Mouse (Mus musculus) liver, embryonic 12.5 days (tissue): ENCODE results near the gene Arid3a. TPM values are rescaled to one million over a fixed set of nuclear protein-coding genes. Genes with fewer than 3 reads are reported as not detected.
A peak's percentile ranks its signal among the peaks of the same experiment; 100 is the strongest.

Experiments used
- ATAC-seq: fragments of 200-750 bp; cut with Nextera tagmentation; 2 replicates; pipeline ENCODE4 v1.8.0; 2017; ENCODE audit warnings: moderate number of reproducible peaks, mild to moderate bottlenecking, moderate library complexity
- H3K27ac ChIP-seq: fragments of 300-500 bp; sonication (generic); 2 replicates; pipeline ENCODE4 v1.5.1; 2016; ENCODE audit warnings: mild to moderate bottlenecking
- H3K27me3 ChIP-seq: fragments of 300-500 bp; sonication (generic); replicated peaks from 2 replicates; pipeline ENCODE4 v1.6.1; 2016; ENCODE audit warnings: mild to moderate bottlenecking, moderate library complexity
- H3K36me3 ChIP-seq: fragments of 300-500 bp; sonication (generic); 2 replicates; pipeline ENCODE4 v1.6.1; 2016; ENCODE audit warnings: mild to moderate bottlenecking, moderate library complexity
- H3K4me1 ChIP-seq: fragments of 300-500 bp; sonication (generic); 2 replicates; pipeline ENCODE4 v1.6.1; 2016
- H3K4me2 ChIP-seq: fragments of 300-500 bp; sonication (generic); 2 replicates; pipeline ENCODE4 v1.6.1; 2016; ENCODE audit warnings: mild to moderate bottlenecking, moderate library complexity
- H3K4me3 ChIP-seq: fragments of 300-500 bp; sonication (generic); 2 replicates; pipeline ENCODE4 v1.5.1; 2016; ENCODE audit warnings: mild to moderate bottlenecking, moderate library complexity
- H3K9ac ChIP-seq: fragments of 300-500 bp; sonication (generic); 2 replicates; pipeline ENCODE4 v1.6.1; 2016; ENCODE audit warnings: mild to moderate bottlenecking, moderate library complexity
- H3K9me3 ChIP-seq: fragments of 300-500 bp; sonication (generic); replicated peaks from 2 replicates; pipeline ENCODE4 v1.6.1; 2016; ENCODE audit warnings: mild to moderate bottlenecking, moderate library complexity
- WGBS: fragments of 180-500 bp; shearing (Covaris S2); methylation state at CpG from one replicate; pipeline ENCODE4 v1.1.7; 2016; ENCODE audit not compliant: insufficient replicate concordance; 5-methylcytosine and 5-hydroxymethylcytosine counted together
- polyA plus RNA-seq: library from polyadenylated mRNA; unstranded; fragments of >200 nt; fragmentation: Nextera tagmentation; extraction: Ambion mirVana; gene quantifications from 2 replicates; pipeline ENCODE4 v1.2.1, GENCODE M21; 2016

The Arid3a gene
- polyA plus RNA-seq, 1 experiment from 2014 or later, result 6.4 TPM

DNA sequence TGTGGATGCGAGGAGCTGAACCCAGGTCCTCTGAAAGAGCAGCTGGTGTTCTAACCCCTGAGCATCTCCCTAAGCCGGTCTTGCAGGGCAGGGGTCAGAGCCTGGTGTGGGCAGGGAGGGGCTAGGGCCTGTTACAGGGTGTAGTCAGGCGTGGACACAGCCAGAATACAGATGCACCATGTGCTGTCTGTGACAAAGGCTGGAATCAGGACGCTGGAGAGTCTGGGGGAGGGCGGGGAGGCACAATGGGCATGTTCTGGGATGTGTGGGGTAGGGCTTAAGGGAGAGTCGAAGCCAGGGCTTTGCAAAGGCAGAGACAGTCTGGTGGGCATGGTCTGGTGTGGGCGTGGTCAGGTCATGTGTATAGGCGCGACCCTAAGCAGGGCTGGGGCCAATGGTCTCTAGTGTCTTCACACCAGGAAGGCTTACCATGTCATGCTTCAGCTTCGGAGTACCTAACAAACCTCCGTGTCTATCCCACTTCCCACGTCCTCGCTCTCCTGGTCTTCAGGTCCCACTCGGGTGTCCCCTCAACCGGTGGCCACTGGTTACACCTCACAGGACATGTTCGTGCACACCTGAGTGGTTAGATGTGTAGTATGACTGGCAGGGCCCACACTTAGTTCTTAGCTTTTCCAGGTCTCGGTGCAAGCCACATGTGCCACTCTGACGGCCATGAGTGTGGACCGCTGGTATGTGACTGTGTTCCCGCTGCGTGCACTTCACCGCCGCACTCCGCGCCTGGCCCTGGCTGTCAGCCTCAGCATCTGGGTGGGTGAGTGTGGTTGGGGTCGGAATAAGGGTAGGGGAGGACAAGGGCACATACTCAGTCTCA, 6.6 kb upstream of the Arid3a start:
- Histone ChIP-seq H3K27me3 (peaks cover 68% of the 10 kb centered on the region), H3K36me3 (no peaks in the 10 kb centered on the region), H3K9me3 (no peaks in the 10 kb centered on the region), H3K9ac (no peak overlapping the region), H3K27ac (no peak overlapping the region), H3K4me1 (peaks cover 75% of the 10 kb centered on the region), H3K4me3 (peak overlapping the region; percentile 30; the same call in 1 of the 2 replicates), H3K4me2 (peak overlapping the region; percentile 55)
- 33% methylated on average over 26 of the region's 26 CpGs for WGBS
- ATAC-seq, result no peak

DNA sequence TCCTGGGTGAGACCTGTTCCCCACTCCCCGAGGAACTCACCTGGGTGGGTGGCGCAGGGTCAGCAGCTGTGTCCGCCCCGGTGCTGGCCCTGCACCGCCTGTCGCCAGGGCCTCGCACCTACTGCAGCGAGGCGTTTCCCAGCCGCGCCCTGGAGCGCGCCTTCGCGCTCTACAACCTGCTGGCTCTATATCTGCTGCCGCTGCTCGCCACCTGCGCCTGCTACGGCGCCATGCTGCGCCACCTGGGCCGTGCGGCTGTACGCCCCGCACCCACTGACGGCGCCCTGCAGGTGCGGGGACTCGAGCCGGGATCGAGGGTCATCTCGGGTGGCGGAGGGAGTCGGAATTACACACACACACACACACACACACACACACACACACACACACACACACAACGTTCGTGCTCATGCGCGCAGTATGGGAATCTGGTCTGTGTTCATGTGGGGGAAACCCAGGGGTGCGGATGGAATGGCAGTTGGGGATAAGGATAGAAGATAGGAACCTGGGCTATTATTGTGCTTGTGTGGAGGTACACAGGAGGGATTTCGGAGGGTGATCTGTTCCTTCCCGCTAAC, 5.8 kb upstream of the Arid3a start, which contains the start of gene R3hdm4:
TSS of gene R3hdm4 (minus strand) at position 251 of the 578 bp plus-strand sequence.
- no peak for ATAC-seq
- Histone ChIP-seq H3K27ac (no peak within 1 kb of the TSS), H3K4me2 (peak within 1 kb of the TSS; percentile 55), H3K9ac (no peak within 1 kb of the TSS; the same call in 1 of the 2 replicates), H3K4me1 (peaks cover 74% of the 10 kb centered on the region), H3K9me3 (no peaks in the 10 kb centered on the region), H3K4me3 (peak within 1 kb of the TSS; percentile 30), H3K36me3 (no peaks in the 10 kb centered on the region), H3K27me3 (peaks cover 68% of the 10 kb centered on the region)
- WGBS, result 11% methylated on average over 41 of the region's 41 CpGs

DNA sequence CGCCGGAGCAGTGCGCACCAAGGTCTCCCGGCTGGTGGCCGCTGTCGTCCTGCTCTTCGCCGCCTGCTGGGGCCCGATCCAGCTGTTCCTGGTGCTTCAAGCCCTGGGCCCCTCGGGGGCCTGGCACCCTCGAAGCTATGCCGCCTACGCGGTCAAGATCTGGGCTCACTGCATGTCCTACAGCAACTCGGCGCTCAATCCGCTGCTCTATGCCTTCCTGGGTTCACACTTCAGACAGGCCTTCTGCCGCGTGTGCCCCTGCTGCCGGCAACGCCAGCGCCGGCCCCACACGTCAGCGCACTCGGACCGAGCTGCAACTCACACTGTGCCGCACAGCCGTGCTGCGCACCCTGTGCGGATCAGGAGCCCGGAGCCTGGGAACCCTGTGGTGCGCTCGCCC, 5.3 kb upstream of the Arid3a start:
- Histone ChIP-seq H3K4me1 (peaks cover 74% of the 10 kb centered on the region), H3K9ac (no peak overlapping the region), H3K27ac (no peak overlapping the region), H3K9me3 (no peaks in the 10 kb centered on the region), H3K4me2 (peak overlapping the region; percentile 55), H3K27me3 (peaks cover 68% of the 10 kb centered on the region), H3K36me3 (no peaks in the 10 kb centered on the region), H3K4me3 (peak overlapping the region; percentile 30)
- ATAC-seq, result no peak
- WGBS, result 13% methylated on average over 34 of the region's 34 CpGs

DNA sequence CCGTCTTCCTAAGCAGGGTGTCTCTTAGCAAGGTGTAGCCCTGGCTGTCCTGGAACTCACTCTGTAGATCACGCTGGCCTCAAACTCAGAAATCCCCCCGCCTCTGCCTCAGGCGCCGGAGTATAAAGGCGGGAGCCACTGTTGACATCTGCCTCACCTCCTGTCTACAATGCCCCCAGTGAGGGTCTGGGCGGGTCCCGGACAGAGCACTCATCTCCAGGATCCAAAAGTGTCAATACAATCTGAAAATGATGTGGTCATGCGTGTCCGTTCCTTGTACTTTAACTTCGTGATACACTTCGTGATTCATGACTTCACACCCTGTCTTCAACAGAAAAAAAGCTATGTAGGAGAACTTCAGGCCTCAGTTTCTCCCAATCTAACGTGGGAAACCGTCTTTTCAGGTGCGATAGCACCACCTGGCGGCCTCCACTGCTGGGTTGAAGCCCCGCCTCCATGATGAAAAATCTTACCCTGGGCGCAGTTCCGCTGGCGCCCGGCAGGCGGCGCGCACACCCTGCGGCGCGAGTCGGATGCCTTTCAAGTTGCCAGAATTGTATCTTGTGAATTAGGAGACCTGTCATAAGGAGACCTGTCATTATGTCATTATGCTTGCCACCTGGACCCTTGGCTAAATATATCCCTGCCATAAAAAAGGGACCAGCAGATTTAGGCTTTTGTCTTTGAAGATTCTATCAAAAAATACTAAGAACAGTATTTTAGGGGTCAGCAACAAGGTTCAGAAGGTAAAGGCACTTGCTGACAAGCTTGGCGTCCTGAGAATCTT, 1.7 kb upstream of the Arid3a start:
- peaks cover 36% of the 10 kb centered on the region for H3K27me3 ChIP-seq
- H3K36me3 ChIP-seq, result peaks cover 3% of the 10 kb centered on the region; the same call in 1 of the 2 replicates
- H3K4me1 ChIP-seq, result peaks cover 68% of the 10 kb centered on the region
- H3K27ac ChIP-seq, result peak overlapping the region; percentile 88
- H3K4me3 ChIP-seq, result peak overlapping the region; percentile 85; the same call in 1 of the 2 replicates
- H3K9me3 ChIP-seq, result no peaks in the 10 kb centered on the region
- ATAC-seq, result peak; percentile 2; the same call in 1 of the 2 replicates
- 14% methylated on average over 29 of the region's 29 CpGs for WGBS
- peak overlapping the region; percentile 84; the same call in 1 of the 2 replicates for H3K9ac ChIP-seq
- H3K4me2 ChIP-seq, result peak overlapping the region; percentile 96

DNA sequence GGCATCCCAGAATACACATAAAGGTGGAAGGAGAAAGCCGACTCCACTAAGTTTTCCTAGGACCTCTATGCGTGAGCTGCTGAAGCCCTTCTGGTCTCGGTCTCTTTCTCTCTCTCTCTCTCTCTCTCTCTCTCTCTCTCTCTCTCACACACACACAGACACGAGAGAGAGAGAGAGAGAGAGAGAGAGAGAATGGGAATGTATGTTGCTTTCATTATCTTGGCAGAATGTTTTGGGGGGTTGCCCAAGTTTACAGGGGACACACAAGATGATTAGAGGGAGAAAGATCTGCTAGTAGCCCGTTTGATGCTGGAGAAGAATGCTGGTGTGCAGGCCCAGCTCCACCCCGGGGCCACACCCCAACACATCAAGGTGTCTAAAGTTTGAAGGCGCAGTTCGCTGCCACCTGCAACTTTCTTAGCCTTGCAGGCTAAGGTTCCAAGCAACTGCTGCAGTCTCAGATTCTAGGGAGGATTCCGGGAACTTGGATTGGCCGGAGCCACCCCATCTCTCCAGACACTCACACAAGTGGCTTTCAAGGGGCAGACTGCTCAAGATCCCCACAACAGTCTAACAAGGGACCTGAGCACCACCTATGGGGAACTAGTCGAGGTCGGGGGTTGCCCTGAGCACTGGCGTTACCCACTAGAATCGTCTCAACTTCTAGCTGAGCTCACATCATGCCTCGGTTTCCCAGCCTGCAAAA, 905 bp upstream of the Arid3a start:
- Histone ChIP-seq H3K36me3 (peaks cover 10% of the 10 kb centered on the region), H3K9me3 (no peaks in the 10 kb centered on the region), H3K27ac (peak overlapping the region; percentile 88), H3K27me3 (peaks cover 29% of the 10 kb centered on the region), H3K4me2 (peak overlapping the region; percentile 96), H3K9ac (peak overlapping the region; percentile 84), H3K4me3 (peak overlapping the region; percentile 85), H3K4me1 (peaks cover 68% of the 10 kb centered on the region)
- 0 out of 2 replicates have a peak, but pooled peaks have one; percentile 0 for ATAC-seq
- WGBS, result 9% methylated on average over 15 of the region's 15 CpGs

DNA sequence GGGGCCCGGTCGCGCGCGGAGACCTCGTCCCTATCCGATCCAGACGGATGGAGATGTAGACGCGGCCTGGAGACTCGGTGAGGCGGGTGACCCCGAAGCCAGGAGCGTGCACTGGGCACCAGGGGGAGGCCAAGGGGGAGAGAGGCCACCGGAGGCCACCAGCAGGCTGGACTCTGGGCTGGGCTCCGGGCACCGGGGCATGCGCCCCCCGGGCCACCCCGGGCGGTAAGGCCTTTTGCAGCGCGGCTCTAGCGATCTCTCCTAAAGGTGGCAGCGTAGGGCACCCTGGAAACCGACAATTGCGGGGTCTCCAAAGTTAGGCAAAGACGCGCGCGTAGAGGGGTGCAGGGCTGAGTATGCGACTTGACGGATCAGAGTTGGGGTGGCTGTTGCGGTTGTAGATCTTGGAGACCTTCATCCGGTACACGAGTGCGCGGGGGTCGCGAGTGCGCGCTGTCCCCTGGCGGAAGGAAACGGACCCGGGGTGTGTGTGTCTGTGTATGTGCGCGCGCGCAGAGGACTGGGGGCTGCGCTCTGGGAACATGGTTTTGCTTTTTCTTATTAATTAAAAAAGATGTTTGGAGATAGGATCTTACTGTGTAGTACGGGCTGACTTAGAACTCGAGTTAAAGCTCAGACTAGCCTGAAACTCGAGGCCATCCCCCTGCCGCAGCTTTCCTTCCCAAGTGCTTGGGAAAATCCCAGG, 634 bp downstream of the Arid3a start:
- Histone ChIP-seq H3K27ac (peak overlapping the region; percentile 88), H3K9me3 (no peaks in the 10 kb centered on the region), H3K9ac (peak overlapping the region; percentile 84), H3K36me3 (peaks cover 26% of the 10 kb centered on the region), H3K4me2 (peak overlapping the region; percentile 96), H3K27me3 (peaks cover 14% of the 10 kb centered on the region), H3K4me3 (peak overlapping the region; percentile 85), H3K4me1 (peaks cover 73% of the 10 kb centered on the region)
- under 1% methylated on average over 54 of the region's 54 CpGs for WGBS
- peak; percentile 41 for ATAC-seq

DNA sequence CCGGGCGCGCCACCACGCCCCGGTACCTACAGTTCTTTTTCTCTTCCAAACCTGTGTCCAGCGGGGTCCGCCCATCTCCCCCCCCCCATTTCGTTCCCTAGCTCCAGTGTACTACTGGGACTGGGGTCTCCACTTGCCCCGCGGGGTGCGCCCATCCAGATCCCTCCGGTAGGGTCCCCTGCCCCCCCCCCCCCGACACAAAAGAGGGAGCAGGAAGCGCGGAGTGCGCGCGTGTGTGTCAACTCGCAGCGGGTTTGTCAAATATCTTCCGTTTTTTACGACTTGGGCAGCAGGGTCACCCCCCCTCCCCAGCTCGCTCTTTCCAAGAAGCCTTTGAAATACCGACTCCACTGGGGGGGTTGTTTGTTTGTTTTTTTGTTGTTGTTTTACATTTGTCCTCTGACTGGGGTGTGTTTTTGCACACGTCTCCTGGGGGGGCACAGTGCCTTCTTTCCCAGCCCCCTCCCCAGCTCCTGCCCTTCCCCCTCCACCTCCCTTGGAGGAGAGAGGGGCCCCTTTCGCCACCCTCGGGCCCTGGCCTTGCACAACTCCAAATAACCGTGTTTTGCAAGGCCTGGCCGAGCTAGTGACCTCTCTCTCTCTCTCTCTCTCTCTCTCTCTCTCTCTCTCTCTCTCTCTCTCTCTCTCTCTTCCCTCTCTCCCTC, 1.3 kb downstream of the Arid3a start:
- peak overlapping the region; percentile 84 for H3K9ac ChIP-seq
- peak overlapping the region; percentile 85 for H3K4me3 ChIP-seq
- no peak for ATAC-seq
- peaks cover 32% of the 10 kb centered on the region for H3K36me3 ChIP-seq
- peaks cover 7% of the 10 kb centered on the region for H3K27me3 ChIP-seq
- H3K4me2 ChIP-seq, result peak overlapping the region; percentile 96
- no peaks in the 10 kb centered on the region for H3K9me3 ChIP-seq
- H3K4me1 ChIP-seq, result peaks cover 80% of the 10 kb centered on the region
- WGBS, result 3% methylated on average over 29 of the region's 29 CpGs
- H3K27ac ChIP-seq, result peak overlapping the region; percentile 88

DNA sequence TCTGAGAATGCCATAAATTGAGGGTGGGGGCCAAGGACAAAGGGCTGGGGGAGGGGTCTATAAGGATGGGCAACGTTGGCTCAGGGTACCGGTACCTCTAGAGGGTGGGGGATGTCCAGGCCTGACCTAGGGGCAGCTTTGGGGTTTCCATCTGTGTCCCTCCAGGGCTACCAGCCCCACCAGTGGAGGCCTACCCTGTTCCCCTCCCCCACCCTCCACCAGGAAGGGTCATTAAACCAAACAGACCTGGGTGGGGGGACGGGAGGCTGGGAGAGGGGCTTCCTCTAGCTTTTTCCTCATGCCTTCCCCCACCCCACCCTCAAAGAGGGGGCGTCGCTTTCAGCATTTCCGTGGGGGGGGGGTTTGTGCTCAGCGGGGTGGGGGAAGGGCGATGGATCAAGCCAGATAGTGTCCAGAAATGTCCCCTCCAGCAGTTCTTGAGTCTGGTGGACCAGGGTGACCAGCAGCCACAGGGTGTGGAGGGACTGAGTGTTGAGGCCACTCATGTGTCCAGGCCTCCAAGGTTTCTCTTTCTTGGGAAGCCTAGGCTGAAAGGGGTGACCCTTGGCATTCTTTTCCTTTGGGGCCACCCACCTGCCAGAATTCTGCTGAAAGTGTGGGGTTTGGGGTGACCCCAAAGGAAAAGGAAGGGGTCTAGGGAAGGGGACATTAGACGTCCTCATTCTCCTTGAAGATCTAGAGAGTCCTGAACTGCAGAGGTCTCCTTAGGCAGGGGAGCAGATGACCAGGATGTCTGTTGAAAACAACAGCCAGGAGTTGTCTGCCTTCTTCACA, 2.3 kb downstream of the Arid3a start:
- Histone ChIP-seq H3K4me2 (peak overlapping the region; percentile 96), H3K9me3 (no peaks in the 10 kb centered on the region), H3K27me3 (0 out of 2 replicates have a peak, but pooled peaks cover under 1% of the 10 kb centered on the region), H3K4me1 (peaks cover 81% of the 10 kb centered on the region), H3K27ac (peak overlapping the region; percentile 88), H3K36me3 (peaks cover 41% of the 10 kb centered on the region), H3K9ac (peak overlapping the region; percentile 84), H3K4me3 (peak overlapping the region; percentile 85)
- 28% methylated on average over 9 of the region's 9 CpGs for WGBS
- ATAC-seq, result no peak

DNA sequence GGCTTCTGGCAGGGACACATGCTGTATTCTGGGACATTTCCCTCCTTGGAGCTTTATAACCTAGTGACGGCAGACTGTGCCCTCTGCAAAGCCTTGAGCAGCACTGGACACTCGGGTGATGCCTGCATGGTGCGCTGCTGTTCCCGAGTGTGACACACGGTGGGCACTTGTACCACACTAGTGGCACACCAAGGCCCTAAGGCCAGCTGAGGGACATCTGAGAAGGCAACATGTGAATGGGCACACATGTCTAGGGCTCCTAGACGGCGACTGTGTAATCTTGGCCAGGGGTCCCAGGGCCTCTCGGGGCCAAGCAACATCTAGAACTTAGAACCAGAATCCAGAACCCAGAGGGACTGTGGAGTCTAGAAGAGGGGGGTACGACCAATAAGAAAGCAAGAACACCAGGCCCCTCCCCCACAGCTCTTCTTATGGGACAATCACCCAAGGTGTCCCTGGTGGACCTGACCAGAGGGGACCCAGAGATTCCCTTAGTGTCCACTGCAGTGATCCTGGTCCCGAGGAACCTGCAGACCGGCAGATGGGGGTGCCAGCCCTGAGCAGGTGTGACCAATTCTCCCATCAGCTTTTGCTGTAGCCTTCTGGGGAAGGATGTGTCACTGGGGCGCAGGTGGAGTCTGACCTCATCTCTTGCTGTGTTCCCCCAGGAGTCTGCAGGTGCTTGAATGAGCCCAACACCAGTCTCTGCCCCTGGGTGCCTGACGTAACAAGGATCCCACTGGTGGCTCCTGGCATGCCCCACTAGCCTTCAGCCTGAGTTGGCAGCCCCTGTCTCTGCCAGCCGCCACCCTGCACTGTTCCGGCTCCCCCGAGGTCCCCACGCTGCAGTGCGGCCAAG, 3.4 kb downstream of the Arid3a start:
- Histone ChIP-seq H3K27me3 (no peaks in the 10 kb centered on the region), H3K4me2 (peak overlapping the region; percentile 96), H3K4me1 (peaks cover 86% of the 10 kb centered on the region), H3K9ac (no peak overlapping the region), H3K9me3 (no peaks in the 10 kb centered on the region), H3K4me3 (no peak overlapping the region), H3K36me3 (peaks cover 51% of the 10 kb centered on the region), H3K27ac (peak overlapping the region; percentile 88)
- 86% methylated on average over 18 of the region's 18 CpGs for WGBS
- ATAC-seq, result no peak
